Mouse (Mus musculus): Measurements from ENCODE around the gene Nanos2.

Nanos2 gene

DNA sequence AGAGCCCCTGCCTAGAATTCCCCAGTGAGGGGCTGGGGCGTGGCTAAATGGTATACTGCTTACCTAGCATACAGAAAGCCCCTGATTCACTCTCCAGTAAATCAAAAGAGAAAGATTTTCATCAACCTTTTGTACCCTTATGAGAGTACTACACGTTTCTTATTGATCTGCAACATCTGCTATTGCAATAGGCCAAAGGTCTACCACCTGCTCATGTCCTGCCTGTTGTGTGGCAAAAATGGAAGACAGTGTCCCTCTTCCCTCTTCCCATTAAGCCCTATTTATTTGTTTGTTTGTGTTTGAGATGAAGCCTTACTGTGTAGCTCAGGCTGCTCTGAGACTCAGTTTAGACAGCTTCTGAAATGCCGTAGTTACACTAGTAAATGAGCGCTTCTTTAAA is 28.8 kb downstream of the Nanos2 start:
- in situ Hi-C loops (cut with MboI, MseI) = loop anchor here (10.0 kb wide), 1 partner anchor 691 kb away; no protein-coding TSS in a partner anchor

DNA sequence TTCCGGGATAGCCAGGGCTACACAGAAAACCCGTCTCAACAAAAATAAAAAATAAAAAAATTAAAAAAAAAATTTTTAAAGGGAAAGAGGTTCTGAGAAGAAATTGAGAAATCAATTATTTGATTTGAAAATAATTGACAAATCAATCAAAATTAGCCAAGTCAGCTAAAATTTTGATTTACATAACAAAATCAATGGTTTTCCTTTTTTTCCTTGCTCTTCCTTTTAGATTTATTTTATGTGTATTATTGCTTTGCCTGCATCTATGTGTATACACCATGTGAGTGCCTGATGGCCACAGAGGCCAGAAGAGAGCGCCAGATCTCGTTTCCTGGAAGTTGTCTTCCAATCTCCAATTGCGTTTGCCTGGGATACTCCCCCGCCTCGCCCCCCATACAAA is 30.7 kb downstream of the Nanos2 start:
- in situ Hi-C loops (cut with MboI, MseI) = loop anchor here (10.0 kb wide), 1 partner anchor 693 kb away; no protein-coding TSS in a partner anchor

DNA sequence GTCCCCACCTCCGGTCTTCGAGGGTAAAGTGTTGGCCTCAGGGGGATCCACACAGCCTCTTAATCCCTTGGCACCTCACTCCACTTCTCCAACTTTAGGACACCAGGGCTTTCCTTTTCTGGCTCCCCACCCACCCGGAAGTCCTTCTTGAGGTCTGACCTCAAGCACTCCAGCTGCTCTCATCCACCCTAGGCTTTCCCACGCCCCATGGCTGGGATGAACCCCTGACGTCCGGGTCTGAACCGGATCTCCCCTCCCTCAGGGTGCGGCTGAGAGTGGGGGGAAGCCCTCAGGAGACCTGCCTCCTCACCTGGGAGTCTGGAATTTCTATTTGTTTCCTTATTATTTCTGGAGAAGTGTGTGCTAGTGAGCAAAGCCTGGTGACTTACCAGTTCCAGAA is 33.8 kb downstream of the Nanos2 start:
- in situ Hi-C loops (cut with MboI, MseI) = no loop called here

GRCm38 (mm10) chr7:19022189-19022958 is 35.2 kb downstream of the Nanos2 start:
- in situ Hi-C loops (cut with MboI, MseI) = no loop called here

- in situ Hi-C loops (cut with MboI, MseI) = no loop called here
Observed at GRCm38 (mm10) chr7:19023357-19023814, 36.2 kb downstream of the Nanos2 start, which contains the start of gene Foxa3. Gene Foxa3 (minus strand): TSS chr7:19023538.

DNA sequence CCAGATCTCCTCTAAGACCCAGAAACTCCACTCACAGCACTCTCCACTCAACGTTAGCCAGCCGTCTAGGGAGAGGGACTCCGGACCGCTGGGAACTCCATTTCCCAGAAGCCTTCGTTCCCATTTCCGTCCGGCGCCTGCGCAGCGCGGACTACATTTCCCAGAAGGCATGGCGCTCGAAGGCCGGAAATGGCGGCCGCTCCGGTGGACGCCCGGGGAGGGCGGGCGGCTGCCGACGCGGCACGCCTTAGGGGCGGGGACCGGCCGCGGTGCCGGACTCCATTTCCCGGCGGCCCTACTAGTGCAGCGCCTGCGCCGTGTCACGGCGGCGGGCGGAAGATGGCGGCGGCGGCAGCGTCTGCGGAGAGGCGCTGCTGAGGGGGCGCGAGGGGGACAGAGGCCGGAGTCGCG is 36.9 kb downstream of the Nanos2 start, which contains the start of gene Sympk:
Gene Sympk (plus strand): TSS at position 282 of the 411 bp plus-strand sequence.
- in situ Hi-C loops (cut with MboI, MseI) = no loop called here

- in situ Hi-C loops (cut with MboI, MseI) = no loop called here
Observed at GRCm38 (mm10) chr7:19024581-19025255, 37.5 kb downstream of the Nanos2 start.

- in situ Hi-C loops (cut with MboI, MseI) = no loop called here
Observed at GRCm38 (mm10) chr7:19028067-19028466, 40.9 kb downstream of the Nanos2 start.

GRCm38 (mm10) chr7:19029084-19029653 is 42.0 kb downstream of the Nanos2 start:
- in situ Hi-C loops (cut with MboI, MseI) = no loop called here

DNA sequence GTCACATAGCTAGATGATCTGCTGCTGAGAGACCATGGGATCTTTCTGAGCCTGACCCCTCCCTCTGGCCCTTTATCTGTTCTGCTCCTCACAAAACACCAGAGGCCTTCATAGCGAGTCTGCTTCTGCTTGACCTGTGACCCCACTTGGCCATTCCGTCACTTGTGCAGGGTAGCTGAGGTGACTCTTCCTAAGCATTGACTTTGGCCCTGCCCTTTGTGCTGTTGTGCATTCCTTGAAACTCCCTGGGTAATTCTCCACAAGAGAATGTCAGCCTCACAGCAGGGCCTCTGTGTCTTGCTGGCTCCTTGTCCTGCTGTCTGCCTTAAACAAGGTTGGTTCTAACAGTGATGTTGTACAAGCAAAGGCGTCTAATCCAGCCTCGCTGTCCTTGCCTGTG is 44.4 kb downstream of the Nanos2 start:
- in situ Hi-C loops (cut with MboI, MseI) = no loop called here

Measured in regulatory T cell (primary cell).